Mouse (Mus musculus) hindbrain, embryonic 11.5 days (tissue): ENCODE measurements around the gene Ldlrap1. TPM values are rescaled to one million over a fixed set of nuclear protein-coding genes. Genes with fewer than 3 reads are reported as not detected.
"Not testable (repeated sequence)": the region's sequence is repeated elsewhere in the genome, so short reads cannot be mapped to it uniquely, and the experiment has no call there.

Experiments
- ATAC-seq: fragments of 200-750 bp; cut with Nextera tagmentation; 2 replicates; pipeline ENCODE4 v1.8.0; 2017; ENCODE audit warnings: mild to moderate bottlenecking, moderate TSS enrichment, moderate library complexity; ENCODE audit not compliant: low FRiP score
- DNase-seq: peaks from one replicate; pipeline ENCODE4 v3.0.0-alpha.2; 2015; ENCODE audit warnings: low spot score
- H3K27ac ChIP-seq: fragments of 300-500 bp; sonication (generic); 2 replicates; pipeline ENCODE4 v1.5.1; 2014; ENCODE audit warnings: mild to moderate bottlenecking, low read depth, low read length
- H3K27me3 ChIP-seq: fragments of 300-500 bp; sonication (generic); 2 replicates; pipeline ENCODE4 v1.6.1; 2014; ENCODE audit warnings: mild to moderate bottlenecking, low read length, moderate library complexity, mixed read lengths; ENCODE audit not compliant: control insufficient read depth, insufficient read depth
- H3K36me3 ChIP-seq: fragments of 300-500 bp; sonication (generic); 2 replicates; pipeline ENCODE4 v1.6.1; 2014; ENCODE audit warnings: mild to moderate bottlenecking, low read length, moderate library complexity, mixed read lengths; ENCODE audit not compliant: control insufficient read depth, insufficient read depth
- H3K4me1 ChIP-seq: fragments of 300-500 bp; sonication (generic); replicated peaks from 2 replicates; pipeline ENCODE4 v1.6.1; 2014; ENCODE audit warnings: low read length, mixed read lengths; ENCODE audit not compliant: control insufficient read depth, insufficient read depth
- H3K4me2 ChIP-seq: fragments of 300-500 bp; sonication (generic); replicated peaks from 2 replicates; pipeline ENCODE4 v1.6.1; 2014; ENCODE audit warnings: mild to moderate bottlenecking, low read depth, low read length
- H3K4me3 ChIP-seq: fragments of 300-500 bp; sonication (generic); 2 replicates; pipeline ENCODE4 v1.5.1; 2014; ENCODE audit warnings: low read depth, low read length
- H3K9ac ChIP-seq: fragments of 300-500 bp; sonication (generic); 2 replicates; pipeline ENCODE4 v1.6.1; 2014; ENCODE audit warnings: low read depth, low read length
- H3K9me3 ChIP-seq: fragments of 300-500 bp; sonication (generic); 2 replicates; pipeline ENCODE4 v1.6.1; 2016; ENCODE audit warnings: low read length; ENCODE audit not compliant: control insufficient read depth
- WGBS: fragments of 180-500 bp; shearing (Covaris S2); extraction: QIAGEN DNeasy Blood & Tissue Kit; methylation state at CpG from one replicate; pipeline ENCODE4 v1.1.7; 2014; 5-methylcytosine and 5-hydroxymethylcytosine counted together
- polyA plus RNA-seq: library from polyadenylated mRNA; unstranded; fragments of >200 nt; fragmentation: Nextera tagmentation; extraction: Ambion mirVana; gene quantifications from 2 replicates; pipeline ENCODE4 v1.2.1, GENCODE M21; 2014

Ldlrap1 gene
- polyA plus RNA-seq, 1 experiment from 2014 or later: 4.3 TPM

- ATAC-seq: no peak
- WGBS: 7% methylated on average over 4 of the region's 4 CpGs
These were observed 31.4 kb upstream of the Ldlrap1 start for GRCm38 (mm10) chr4:134799272-134799671.

GRCm38 (mm10) chr4:134798861-134799260 lies 31.0 kb upstream of the Ldlrap1 start:
- 48% methylated on average over 3 of the region's 3 CpGs for WGBS

More at GRCm38 (mm10) chr4:134799272-134799671, 31.4 kb upstream of the Ldlrap1 start:
- no peaks in the 10 kb centered on the region for H3K27me3 ChIP-seq
- H3K27ac ChIP-seq: no peak overlapping the region
- H3K4me3 ChIP-seq: no peak overlapping the region
- no peaks in the 10 kb centered on the region for H3K36me3 ChIP-seq
- H3K4me1 ChIP-seq: no peaks in the 10 kb centered on the region; the same call in 1 of the 2 replicates
- peak; percentile 88 for DNase-seq
- no peak overlapping the region for H3K9ac ChIP-seq
- H3K4me2 ChIP-seq: no peak overlapping the region
- no peaks in the 10 kb centered on the region for H3K9me3 ChIP-seq

GRCm38 (mm10) chr4:134797621-134798020 lies 29.8 kb upstream of the Ldlrap1 start:
- Histone ChIP-seq H3K27me3 (no peaks in the 10 kb centered on the region), H3K4me3 (no peak overlapping the region), H3K4me1 (no peaks in the 10 kb centered on the region; the same call in 1 of the 2 replicates), H3K9me3 (no peaks in the 10 kb centered on the region), H3K27ac (no peak overlapping the region), H3K9ac (no peak overlapping the region), H3K36me3 (no peaks in the 10 kb centered on the region), H3K4me2 (no peak overlapping the region)
- WGBS: 87% methylated on average over 6 of the region's 6 CpGs
- ATAC-seq (no peak), DNase-seq (no peak)

More at GRCm38 (mm10) chr4:134798861-134799260, 31.0 kb upstream of the Ldlrap1 start:
- DNase-seq (no peak), ATAC-seq (no peak)
- Histone ChIP-seq H3K27ac (no peak overlapping the region), H3K4me1 (no peaks in the 10 kb centered on the region; the same call in 1 of the 2 replicates), H3K36me3 (no peaks in the 10 kb centered on the region), H3K4me3 (no peak overlapping the region), H3K4me2 (no peak overlapping the region), H3K9me3 (no peaks in the 10 kb centered on the region), H3K27me3 (no peaks in the 10 kb centered on the region), H3K9ac (no peak overlapping the region)

GRCm38 (mm10) chr4:134796581-134797361 lies 28.9 kb upstream of the Ldlrap1 start:
- no peaks in the 10 kb centered on the region for H3K27me3 ChIP-seq
- no peak overlapping the region for H3K27ac ChIP-seq
- DNase-seq (no peak), ATAC-seq (no peak)
- 28% methylated on average over 7 of the region's 7 CpGs for WGBS
- no peaks in the 10 kb centered on the region; the same call in 1 of the 2 replicates for H3K4me1 ChIP-seq
- H3K9me3 ChIP-seq: no peaks in the 10 kb centered on the region
- H3K4me3 ChIP-seq: no peak overlapping the region
- H3K36me3 ChIP-seq: no peaks in the 10 kb centered on the region
- no peak overlapping the region for H3K9ac ChIP-seq
- H3K4me2 ChIP-seq: no peak overlapping the region

GRCm38 (mm10) chr4:134795819-134796485 lies 28.1 kb upstream of the Ldlrap1 start:
- Histone ChIP-seq H3K36me3 (no peaks in the 10 kb centered on the region), H3K27me3 (no peaks in the 10 kb centered on the region), H3K4me2 (no peak overlapping the region), H3K27ac (no peak overlapping the region), H3K9me3 (no peaks in the 10 kb centered on the region), H3K4me1 (no peaks in the 10 kb centered on the region; the same call in 1 of the 2 replicates), H3K9ac (no peak overlapping the region), H3K4me3 (no peak overlapping the region)
- WGBS: 83% methylated on average over 5 of the region's 5 CpGs
- ATAC-seq (no peak), DNase-seq (no peak)

- not testable (repeated sequence) for H3K36me3 ChIP-seq, ATAC-seq, DNase-seq, H3K4me2 ChIP-seq, H3K9ac ChIP-seq, H3K27me3 ChIP-seq, H3K9me3 ChIP-seq, H3K4me3 ChIP-seq, H3K27ac ChIP-seq, H3K4me1 ChIP-seq
These were observed 27.1 kb upstream of the Ldlrap1 start for GRCm38 (mm10) chr4:134794959-134795358.

GRCm38 (mm10) chr4:134793213-134793956 lies 25.6 kb upstream of the Ldlrap1 start:
- Histone ChIP-seq H3K36me3 (no peaks in the 10 kb centered on the region), H3K9me3 (no peaks in the 10 kb centered on the region), H3K27me3 (no peaks in the 10 kb centered on the region), H3K4me3 (no peak overlapping the region), H3K4me1 (no peaks in the 10 kb centered on the region; the same call in 1 of the 2 replicates), H3K4me2 (no peak overlapping the region), H3K9ac (no peak overlapping the region), H3K27ac (no peak overlapping the region)
- WGBS: 50% methylated on average over 10 of the region's 10 CpGs
- DNase-seq (peak; percentile 79), ATAC-seq (no peak)

- WGBS: 59% methylated on average over 6 of the region's 6 CpGs
- H3K27me3 ChIP-seq: no peaks in the 10 kb centered on the region
- H3K27ac ChIP-seq: no peak overlapping the region
- H3K4me2 ChIP-seq: no peak overlapping the region
- H3K9ac ChIP-seq: no peak overlapping the region
- H3K4me1 ChIP-seq: no peaks in the 10 kb centered on the region; the same call in 1 of the 2 replicates
- no peak overlapping the region for H3K4me3 ChIP-seq
- DNase-seq: no peak
- H3K9me3 ChIP-seq: no peaks in the 10 kb centered on the region
- no peaks in the 10 kb centered on the region for H3K36me3 ChIP-seq
- ATAC-seq: no peak
These were observed 23.9 kb upstream of the Ldlrap1 start for GRCm38 (mm10) chr4:134791731-134792130.
